Mouse (Mus musculus) limb, embryonic 12.5 days (tissue): ENCODE measurements at regions not wholly inside any gene's neighbourhood (a gene's known extent, or its start where the extent isn't known, plus 50 kb on each side); places are given as distances from the start of the nearest gene placed in this dataset.

Experiments
- ATAC-seq: fragments of 200-750 bp; cut with Nextera tagmentation; 2 replicates; pipeline ENCODE4 v1.8.0; 2017; ENCODE audit warnings: low read depth, moderate TSS enrichment; ENCODE audit not compliant: insufficient number of reproducible peaks, insufficient read depth, low FRiP score, low TSS enrichment
- H3K27ac ChIP-seq: fragments of 300-500 bp; sonication (generic); 2 replicates; pipeline ENCODE4 v1.5.1; 2016; ENCODE audit warnings: mild to moderate bottlenecking, moderate library complexity
- H3K27me3 ChIP-seq: fragments of 300-500 bp; sonication (generic); 2 replicates; pipeline ENCODE4 v1.6.1; 2016; ENCODE audit warnings: mild to moderate bottlenecking, moderate library complexity
- H3K36me3 ChIP-seq: fragments of 300-500 bp; sonication (generic); 2 replicates; pipeline ENCODE4 v1.6.1; 2016; ENCODE audit warnings: mild to moderate bottlenecking, moderate library complexity
- H3K4me1 ChIP-seq: fragments of 300-500 bp; sonication (generic); replicated peaks from 2 replicates; pipeline ENCODE4 v1.6.1; 2016
- H3K4me2 ChIP-seq: fragments of 300-500 bp; sonication (generic); 2 replicates; pipeline ENCODE4 v1.6.1; 2016; ENCODE audit warnings: mild to moderate bottlenecking, moderate library complexity
- H3K4me3 ChIP-seq: fragments of 300-500 bp; sonication (generic); replicated peaks from 2 replicates; pipeline ENCODE4 v1.5.1; 2016; ENCODE audit warnings: mild to moderate bottlenecking
- H3K9ac ChIP-seq: fragments of 300-500 bp; sonication (generic); replicated peaks from 2 replicates; pipeline ENCODE4 v1.6.1; 2016; ENCODE audit warnings: mild to moderate bottlenecking, moderate library complexity
- H3K9me3 ChIP-seq: fragments of 300-500 bp; sonication (generic); 2 replicates; pipeline ENCODE4 v1.6.1; 2016; ENCODE audit warnings: mild to moderate bottlenecking, moderate library complexity
- WGBS: fragments of 180-500 bp; shearing (Covaris S2); methylation state at CpG from one replicate; pipeline ENCODE4 v1.1.7; 2016; 5-methylcytosine and 5-hydroxymethylcytosine counted together

DNA sequence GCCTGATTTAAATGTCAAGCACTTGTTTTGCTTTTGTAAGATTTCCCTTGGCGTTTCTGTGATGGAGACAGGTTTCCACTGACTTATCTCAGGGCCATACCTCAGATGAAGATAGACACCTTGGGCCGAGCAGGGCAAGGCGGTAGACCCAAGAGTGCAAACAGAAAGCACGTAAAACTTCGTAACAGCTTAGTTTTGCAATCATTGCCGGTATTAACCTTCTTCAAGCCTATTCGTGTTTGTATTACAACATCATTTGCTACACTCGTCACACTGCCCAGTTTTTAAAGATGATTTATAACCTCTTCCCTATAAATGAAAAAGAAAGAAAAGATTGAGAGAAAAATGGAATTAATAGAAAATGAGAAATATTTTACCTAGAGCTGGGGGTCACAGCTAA is 56.6 kb upstream of the Ank start:
- H3K4me2 ChIP-seq, result no peak overlapping the region
- H3K4me1 ChIP-seq, result peaks cover 11% of the 10 kb centered on the region
- H3K27me3 ChIP-seq, result no peaks in the 10 kb centered on the region
- no peak for ATAC-seq
- no peaks in the 10 kb centered on the region for H3K36me3 ChIP-seq
- 88% methylated on average over 8 of the region's 8 CpGs for WGBS
- H3K9me3 ChIP-seq, result no peaks in the 10 kb centered on the region
- H3K4me3 ChIP-seq, result no peak overlapping the region
- H3K9ac ChIP-seq, result no peak overlapping the region
- H3K27ac ChIP-seq, result no peak overlapping the region

DNA sequence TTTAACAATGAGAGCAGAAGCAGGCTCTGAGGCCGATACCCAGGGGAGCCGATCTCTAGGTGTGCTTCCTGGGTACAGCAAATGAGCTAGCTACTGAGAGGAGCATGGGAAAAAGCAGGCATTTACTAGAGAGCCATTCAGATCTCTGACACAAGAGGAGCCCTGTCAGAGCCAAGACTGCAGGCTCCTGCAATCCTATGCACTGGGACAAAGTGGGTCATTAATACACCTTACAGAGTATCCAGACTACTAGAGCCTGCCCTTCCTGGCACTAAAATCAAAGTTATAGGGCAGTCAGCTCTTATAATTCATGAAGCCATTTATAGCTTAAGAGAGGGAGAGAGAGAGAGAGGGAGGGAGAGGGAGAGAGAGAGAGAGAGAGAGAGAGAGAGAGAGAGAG is 54.2 kb upstream of the Ank start:
- peaks cover 11% of the 10 kb centered on the region for H3K4me1 ChIP-seq
- no peak overlapping the region for H3K4me3 ChIP-seq
- no peaks in the 10 kb centered on the region for H3K27me3 ChIP-seq
- no peaks in the 10 kb centered on the region for H3K36me3 ChIP-seq
- H3K27ac ChIP-seq, result no peak overlapping the region
- WGBS, result 63% methylated on average over 2 of the region's 2 CpGs
- H3K4me2 ChIP-seq, result no peak overlapping the region
- 0 out of 2 replicates have a peak, but pooled peaks have one; percentile 37 for ATAC-seq
- no peaks in the 10 kb centered on the region for H3K9me3 ChIP-seq
- H3K9ac ChIP-seq, result no peak overlapping the region

DNA sequence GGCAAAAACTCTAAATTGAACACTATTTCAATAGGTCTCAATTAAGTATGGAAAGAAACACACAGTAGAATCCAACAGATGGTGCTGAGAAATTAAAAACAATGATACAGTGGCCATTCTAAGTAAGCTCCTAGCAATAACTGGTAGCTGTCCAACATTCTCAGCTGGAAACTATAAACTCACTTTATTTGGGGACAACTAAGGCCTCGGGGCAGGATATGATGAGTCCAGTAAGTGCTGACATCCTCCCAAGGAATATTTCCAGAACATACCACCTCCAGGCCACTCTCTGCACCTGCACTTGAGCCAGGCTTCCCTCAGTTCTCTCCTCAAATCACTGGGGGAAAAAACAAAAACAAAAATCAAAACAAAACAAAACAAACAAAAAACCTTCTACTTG is 53.7 kb upstream of the Ank start:
- no peak for ATAC-seq
- Histone ChIP-seq H3K36me3 (no peaks in the 10 kb centered on the region), H3K4me3 (no peak overlapping the region), H3K27me3 (no peaks in the 10 kb centered on the region), H3K9ac (no peak overlapping the region), H3K9me3 (no peaks in the 10 kb centered on the region), H3K4me1 (peaks cover 11% of the 10 kb centered on the region), H3K27ac (no peak overlapping the region), H3K4me2 (no peak overlapping the region)
- WGBS, result 48% methylated on average over 1 of the region's 1 CpGs

- WGBS, result 85% methylated on average over 7 of the region's 7 CpGs
- no peaks in the 10 kb centered on the region for H3K27me3 ChIP-seq
- ATAC-seq, result no peak
- H3K4me1 ChIP-seq, result peaks cover 11% of the 10 kb centered on the region
- no peak overlapping the region for H3K4me2 ChIP-seq
- no peaks in the 10 kb centered on the region for H3K9me3 ChIP-seq
- H3K36me3 ChIP-seq, result no peaks in the 10 kb centered on the region
- no peak overlapping the region for H3K27ac ChIP-seq
- H3K4me3 ChIP-seq, result no peak overlapping the region
- H3K9ac ChIP-seq, result no peak overlapping the region
Observed at GRCm38 (mm10) chr15:27413486-27413885, 53.0 kb upstream of the Ank start.

DNA sequence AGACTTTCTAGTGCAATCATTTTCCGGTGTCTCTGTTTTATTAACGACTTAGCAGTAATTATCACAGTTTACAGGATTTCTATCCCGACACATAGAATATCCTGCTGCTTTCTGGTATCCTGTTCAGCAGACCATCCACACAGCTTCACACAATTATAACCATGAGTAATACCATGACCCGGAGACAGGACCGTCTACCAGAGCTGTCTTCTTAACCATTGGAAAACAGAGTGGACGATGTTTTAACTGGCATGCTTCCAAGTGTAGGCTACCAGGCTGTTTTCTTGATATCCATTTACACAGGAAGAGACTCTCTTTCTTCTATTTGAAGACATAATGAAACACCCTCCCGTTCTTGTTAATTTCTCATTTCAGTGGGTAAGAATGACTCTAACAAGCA is 51.7 kb upstream of the Ank start:
- no peak overlapping the region for H3K9ac ChIP-seq
- H3K36me3 ChIP-seq, result no peaks in the 10 kb centered on the region
- H3K9me3 ChIP-seq, result no peaks in the 10 kb centered on the region
- peaks cover 11% of the 10 kb centered on the region for H3K4me1 ChIP-seq
- H3K4me3 ChIP-seq, result no peak overlapping the region
- no peaks in the 10 kb centered on the region for H3K27me3 ChIP-seq
- no peak overlapping the region for H3K27ac ChIP-seq
- WGBS, result 70% methylated on average over 7 of the region's 7 CpGs
- no peak for ATAC-seq
- no peak overlapping the region for H3K4me2 ChIP-seq
